Mouse (Mus musculus) splenic B cell, adult 2 months (primary cell): ENCODE data around the gene Troap.
A peak's percentile ranks its signal among the peaks of the same experiment; 100 is the strongest.
"Not testable (repeated sequence)": the region's sequence is repeated elsewhere in the genome, so short reads cannot be mapped to it uniquely, and the experiment has no call there.

ENCODE experiments used
- DNase-seq: peaks from one replicate; pipeline ENCODE4 v3.0.0-alpha.2; 2011; ENCODE audit warnings: low read depth, low spot score
- H3K27me3 ChIP-seq: 2 replicates; pipeline ENCODE4 v1.6.1; 2012; ENCODE audit warnings: mild to moderate bottlenecking, low read length, moderate library complexity, mixed read lengths; ENCODE audit not compliant: control insufficient read depth, poor library complexity, insufficient read depth, severe bottlenecking
- H3K36me3 ChIP-seq: 2 replicates; pipeline ENCODE4 v1.6.1; 2012; ENCODE audit warnings: mild to moderate bottlenecking, low read length, moderate library complexity, mixed read lengths; ENCODE audit not compliant: control insufficient read depth, poor library complexity, insufficient read depth, severe bottlenecking

Gene Troap

DNA sequence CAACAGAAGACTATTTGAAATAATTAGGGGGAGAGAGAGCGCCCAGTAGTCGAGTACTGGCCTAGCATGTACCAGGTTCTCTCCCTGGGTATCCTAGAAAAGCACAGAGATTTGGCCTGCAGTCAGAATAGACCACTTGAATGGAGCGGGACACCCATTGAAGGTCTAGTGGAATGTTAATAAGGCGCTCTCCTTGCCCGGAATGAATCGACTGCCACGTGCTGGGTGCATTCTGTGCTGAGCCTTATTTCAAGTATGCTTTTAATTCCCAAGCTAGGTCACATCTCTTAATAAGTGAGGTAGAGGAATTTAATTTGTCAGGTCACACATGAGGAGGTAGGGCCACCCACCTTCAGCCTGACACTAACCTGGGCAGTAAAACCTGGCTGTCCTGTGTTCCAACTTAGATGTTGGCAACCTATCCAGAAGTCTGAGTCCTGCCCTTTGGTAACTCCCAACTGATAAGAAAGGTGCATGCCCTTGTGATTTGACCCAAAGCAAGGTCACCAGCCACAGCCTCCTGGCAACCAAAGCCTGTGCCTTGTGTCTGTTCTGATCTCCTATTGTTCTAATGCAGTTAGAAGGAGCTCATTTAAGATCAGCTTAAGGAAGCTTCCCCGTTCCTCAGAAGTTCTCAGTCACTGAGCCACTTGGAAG lies 38.0 kb upstream of the Troap start:
- DNase-seq: no peak
- H3K36me3 ChIP-seq: peaks cover 8% of the 10 kb centered on the region
- H3K27me3 ChIP-seq: no peaks in the 10 kb centered on the region

DNA sequence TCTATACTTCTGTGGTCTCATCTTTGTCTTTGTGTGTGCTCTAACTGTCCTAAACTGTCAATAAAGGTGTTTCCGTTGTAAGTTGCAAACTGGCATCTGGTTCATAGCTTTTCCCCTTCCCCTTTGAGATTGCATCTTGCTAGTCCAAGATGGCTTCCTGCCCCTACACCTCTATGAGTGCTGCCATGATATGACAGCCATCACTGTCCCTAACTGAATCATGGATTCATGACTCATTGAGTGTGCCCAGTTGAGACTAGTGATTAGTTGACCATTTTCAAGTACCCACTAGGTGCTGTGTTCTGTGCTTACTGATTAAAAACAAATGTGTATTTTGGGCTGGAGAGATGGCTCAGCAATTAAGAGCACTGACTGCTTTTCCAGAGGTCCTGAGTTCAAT lies 36.4 kb upstream of the Troap start:
- H3K36me3 ChIP-seq: peaks cover 8% of the 10 kb centered on the region
- no peak for DNase-seq

DNA sequence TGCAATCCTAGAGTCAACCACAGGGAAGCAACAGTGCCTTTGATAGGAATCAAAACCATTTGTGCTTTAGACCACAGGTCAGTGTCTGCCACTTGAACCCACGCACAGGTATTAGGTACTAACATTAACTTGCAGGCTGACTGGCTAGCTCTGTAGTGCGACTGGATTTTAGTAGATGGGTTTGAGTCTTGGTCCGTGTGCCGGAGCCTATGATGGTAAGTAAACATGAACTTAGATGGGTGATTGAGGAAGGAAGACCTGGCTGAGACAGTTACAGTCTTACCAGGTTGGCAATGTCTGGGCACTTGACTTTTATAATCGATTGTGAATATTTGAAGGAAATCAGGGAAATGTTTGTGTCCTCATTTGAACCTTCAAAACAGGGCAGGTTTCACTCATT lies 35.6 kb upstream of the Troap start:
- DNase-seq: no peak
- peaks cover 8% of the 10 kb centered on the region for H3K36me3 ChIP-seq
- no peaks in the 10 kb centered on the region for H3K27me3 ChIP-seq

More for the DNA sequence above, 36.4 kb upstream of the Troap start:
- no peaks in the 10 kb centered on the region for H3K27me3 ChIP-seq

DNA sequence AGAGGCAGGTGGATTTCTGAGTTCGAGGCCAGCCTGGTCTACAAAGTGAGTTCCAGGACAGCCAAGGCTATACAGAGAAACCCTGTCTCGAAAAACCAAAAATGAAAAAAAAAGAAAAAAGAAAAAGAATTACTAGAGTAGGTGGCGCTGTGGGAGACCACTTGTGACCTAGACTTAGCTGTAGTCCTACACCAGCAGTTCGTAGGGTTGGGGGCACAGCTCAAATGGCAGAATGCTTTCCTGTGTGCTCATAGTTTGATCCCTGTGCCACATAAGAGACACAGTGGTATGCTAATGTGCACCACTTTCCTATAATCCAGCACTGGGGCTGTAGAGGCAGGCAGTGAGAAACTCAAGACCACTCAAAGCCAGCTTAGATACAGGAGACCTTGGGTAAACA lies 35.1 kb upstream of the Troap start:
- H3K27me3 ChIP-seq: no peaks in the 10 kb centered on the region
- no peak for DNase-seq

DNA sequence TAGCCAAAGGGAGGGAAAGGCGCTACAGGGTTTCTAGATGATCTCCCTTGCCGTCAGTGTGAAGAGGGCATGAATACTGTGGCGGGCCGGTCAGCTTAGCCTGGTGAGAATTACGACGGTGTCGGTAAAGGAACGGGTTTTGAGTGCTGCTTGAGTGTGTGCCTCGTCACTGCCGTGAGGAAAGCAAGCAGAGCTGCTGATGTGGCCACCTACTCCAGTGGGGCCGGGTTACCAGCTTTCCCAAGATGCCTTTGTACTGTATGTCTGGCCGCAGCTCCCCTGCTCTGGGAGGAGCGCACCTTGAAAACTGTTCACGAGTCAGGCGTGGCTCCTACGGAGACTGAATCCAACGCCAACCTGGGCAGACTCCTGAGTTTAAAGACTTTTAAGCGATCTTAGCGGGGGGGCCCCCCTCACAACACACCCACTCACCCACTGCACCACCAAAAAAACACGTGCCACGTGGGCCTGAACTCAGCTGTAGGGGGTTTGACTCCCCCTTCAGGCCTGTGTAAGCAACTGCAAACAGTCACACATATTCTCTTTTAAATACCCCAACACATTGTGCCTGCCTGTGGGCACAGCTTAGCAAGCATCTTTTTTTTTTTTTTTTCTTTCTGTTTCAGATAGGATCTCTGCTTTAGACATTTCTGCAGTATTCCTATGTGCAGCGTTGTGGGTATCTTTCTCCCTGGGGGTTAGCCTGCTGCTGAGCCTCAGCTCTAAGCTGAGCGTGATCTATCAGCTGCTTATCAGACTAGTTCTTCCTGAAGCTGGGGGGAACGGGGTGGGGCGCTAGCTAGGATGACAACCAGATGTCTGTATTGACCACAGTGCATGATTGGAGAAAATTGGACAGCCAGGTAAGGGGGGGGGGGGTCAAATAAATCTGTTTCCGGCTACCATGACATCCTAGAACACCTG lies 34.1 kb upstream of the Troap start:
- DNase-seq: peak; percentile 15
- no peaks in the 10 kb centered on the region for H3K27me3 ChIP-seq
- H3K36me3 ChIP-seq: peaks cover 5% of the 10 kb centered on the region; the same call in 1 of the 2 replicates

More for the DNA sequence above, 35.1 kb upstream of the Troap start:
- H3K36me3 ChIP-seq: peaks cover 8% of the 10 kb centered on the region

DNA sequence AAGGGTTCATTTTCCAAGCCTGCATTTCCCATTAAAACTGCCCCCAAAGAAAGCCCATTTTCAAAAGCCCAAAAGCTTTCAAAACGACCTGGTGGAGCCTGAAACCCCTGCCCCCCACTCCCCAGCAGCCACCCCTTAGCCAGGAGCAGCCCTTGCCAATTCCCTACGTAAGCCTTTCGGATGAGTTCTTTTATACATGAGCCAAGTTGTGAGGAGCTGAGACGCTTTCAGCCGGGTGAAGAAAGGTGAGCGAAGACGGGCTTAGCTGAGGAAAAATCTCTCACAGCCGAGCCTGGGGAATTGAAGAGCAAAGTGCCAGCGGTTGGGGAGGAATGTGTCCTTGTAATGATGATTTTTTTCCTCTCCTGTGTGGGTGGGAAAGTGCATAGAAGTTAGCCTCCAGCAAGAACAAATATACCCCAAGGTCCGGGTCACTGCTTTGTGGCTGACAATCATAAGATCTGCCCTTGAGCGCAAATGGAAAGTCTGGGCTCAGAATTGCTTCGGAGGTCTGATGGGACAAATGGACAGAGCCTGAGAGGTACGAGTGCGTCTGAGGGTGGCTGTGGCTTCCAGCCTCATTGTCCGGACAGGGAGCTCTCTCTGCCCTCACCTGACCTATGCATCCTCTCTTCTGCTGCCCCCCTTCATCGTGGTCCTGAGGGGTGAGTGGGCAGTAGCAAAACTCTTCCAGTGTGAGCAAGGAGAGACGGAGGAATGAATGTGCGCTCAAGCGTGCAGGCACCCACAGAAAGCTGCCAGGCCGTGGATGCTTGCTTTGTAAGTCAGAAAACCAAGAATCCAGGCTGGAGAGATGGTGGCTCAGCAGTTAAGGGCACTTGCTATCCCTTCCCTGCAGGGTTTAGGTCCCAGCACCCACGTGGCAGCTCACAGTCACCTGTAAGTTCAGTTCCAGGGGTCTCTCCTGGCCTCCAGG lies 33.2 kb upstream of the Troap start:
- 0 out of 2 replicates have a peak, but pooled peaks cover 1% of the 10 kb centered on the region for H3K36me3 ChIP-seq
- no peaks in the 10 kb centered on the region for H3K27me3 ChIP-seq
- no peak for DNase-seq

DNA sequence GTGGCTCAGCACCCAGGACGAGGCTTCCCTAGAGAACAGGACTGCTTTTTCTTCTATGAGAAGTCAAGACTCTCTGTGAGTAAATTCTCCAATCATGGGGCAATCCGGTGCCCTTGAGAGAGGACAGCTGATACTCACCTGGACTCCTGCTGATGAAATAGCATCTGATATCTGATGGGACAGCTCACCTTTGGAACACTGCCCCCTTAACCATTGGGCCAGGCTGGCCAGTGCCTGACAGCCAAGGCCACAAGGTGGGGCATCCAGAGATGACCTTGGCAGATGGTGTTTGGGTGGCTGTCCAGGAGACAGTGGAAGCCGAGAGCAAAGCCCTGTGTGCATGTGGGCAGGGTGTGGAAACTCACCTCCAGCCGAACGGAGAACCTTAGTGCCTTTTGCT lies 32.0 kb upstream of the Troap start:
- DNase-seq: no peak
- Histone ChIP-seq H3K36me3 (0 out of 2 replicates have a peak, but pooled peaks cover 1% of the 10 kb centered on the region), H3K27me3 (no peaks in the 10 kb centered on the region)

DNA sequence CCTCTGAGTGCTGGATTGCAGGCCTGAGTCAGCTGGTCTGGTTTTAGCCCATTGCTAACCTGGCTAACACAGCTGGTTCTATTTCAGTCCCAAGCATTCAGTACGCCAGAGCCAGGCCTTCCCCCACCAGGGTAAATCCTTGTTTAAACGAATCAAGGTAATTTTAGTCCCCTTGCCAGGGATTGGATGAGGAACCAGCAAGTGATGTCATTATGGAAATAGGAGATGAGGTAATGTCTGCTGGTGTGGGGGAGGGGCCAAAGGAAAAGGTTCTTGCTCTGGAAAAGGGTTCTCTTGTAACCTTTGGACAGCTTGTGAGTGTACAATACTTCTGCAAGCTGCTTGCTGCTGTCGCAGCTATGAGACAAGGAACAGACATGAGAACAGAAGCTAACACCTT lies 29.5 kb upstream of the Troap start:
- H3K27me3 ChIP-seq: no peaks in the 10 kb centered on the region
- no peak for DNase-seq
- no peaks in the 10 kb centered on the region for H3K36me3 ChIP-seq

DNA sequence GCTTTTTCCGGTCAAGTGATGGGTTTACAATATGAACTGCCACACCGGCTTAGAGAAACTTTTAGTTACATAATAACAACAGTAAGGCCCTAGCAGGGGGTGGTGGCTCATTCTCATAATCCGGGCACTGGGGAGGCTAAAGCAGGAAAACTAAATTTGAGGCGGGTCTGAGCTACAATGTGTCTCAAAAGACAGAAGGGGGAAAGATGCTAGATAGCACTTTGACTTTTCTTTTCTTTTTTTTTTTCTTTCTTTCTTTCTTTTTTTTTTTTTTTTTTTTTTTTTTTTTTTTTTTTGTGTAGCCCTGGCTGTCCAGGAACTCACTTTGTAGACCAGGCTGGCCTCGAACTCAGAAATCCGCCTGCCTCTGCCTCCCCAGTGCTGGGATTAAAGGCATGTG lies 28.6 kb upstream of the Troap start:
- not testable (repeated sequence) for H3K27me3 ChIP-seq, DNase-seq

DNA sequence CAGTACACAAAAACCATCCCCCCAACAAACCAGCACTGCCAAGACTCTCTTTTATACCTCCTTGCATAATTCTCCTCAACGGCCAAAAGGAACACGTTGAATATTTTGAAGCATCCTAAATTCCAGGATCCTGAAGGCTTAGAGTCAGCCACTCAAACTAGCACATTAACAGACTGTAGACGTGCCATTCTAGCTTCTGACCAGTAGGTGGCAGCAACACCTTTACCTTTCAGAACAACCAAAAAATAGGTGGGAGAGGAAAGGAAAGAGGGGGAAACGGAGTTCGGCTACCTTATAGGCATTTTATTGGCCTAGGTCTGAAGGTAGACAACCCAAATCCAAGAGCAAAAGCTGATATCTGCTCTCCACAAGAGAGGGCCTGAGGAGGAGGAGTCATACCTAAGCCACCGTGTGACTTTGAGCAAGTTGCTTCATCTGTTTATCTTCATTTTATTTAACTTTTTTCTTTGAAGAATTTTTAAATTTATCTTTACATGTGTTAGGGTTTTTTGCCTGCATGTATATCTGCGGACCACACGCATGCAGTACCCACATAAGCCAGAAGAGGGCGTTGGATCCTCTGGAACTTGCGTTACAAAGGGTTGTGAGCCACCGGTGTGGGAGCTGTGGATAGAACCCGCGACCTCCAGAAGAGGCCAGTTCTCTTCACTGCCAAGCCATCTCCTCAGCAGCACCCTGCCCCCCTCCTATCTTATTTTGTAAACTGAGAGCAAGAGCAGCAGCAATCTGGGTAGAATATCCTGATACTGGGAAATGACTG lies 24.7 kb upstream of the Troap start:
- H3K27me3 ChIP-seq: no peaks in the 10 kb centered on the region
- peak; percentile 79 for DNase-seq
- no peaks in the 10 kb centered on the region for H3K36me3 ChIP-seq

More for the DNA sequence above, 28.6 kb upstream of the Troap start:
- not testable (repeated sequence) for H3K36me3 ChIP-seq

DNA sequence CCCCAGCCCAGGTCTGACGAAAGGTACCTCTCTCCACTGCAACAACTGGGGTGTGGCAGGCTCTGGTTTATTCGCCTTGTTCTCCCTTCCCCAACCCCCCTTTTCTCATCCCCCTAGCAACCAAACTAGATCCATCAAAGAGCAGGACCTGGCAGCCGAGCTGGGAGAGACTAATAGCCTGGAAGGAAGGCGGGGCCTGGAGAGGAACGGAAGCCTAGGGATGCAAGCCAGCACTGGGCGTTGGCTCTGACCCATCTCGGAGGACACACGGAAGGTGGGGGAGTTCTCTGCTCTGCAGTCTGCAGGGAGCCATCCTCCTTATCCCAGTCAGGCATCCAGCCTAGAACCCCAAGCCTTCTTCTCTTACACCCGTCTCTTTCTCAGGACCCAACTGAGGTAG lies 21.0 kb upstream of the Troap start:
- DNase-seq: no peak
- Histone ChIP-seq H3K27me3 (no peaks in the 10 kb centered on the region), H3K36me3 (no peaks in the 10 kb centered on the region)

DNA sequence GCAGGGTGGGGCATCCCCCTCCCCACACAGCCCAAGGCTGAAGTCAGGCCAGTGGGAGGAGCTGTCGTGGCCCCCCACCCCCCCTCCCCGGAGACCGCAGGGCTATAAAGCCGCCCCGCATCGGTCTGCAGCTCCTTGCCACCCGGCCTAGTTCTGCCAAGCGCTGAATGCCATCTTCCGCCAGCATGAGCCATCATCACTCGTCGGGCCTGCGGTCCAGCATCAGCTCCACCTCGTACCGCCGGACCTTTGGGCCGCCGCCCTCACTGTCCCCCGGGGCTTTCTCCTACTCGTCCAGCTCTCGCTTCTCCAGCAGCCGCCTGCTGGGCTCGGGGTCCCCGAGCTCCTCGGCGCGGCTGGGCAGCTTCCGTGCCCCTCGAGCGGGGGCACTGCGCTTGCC lies 19.3 kb upstream of the Troap start, which contains the start of gene Prph:
Gene Prph, plus strand, starts transcription at position 135 of the 400 bp plus-strand sequence.
- no peaks in the 10 kb centered on the region for H3K27me3 ChIP-seq
- H3K36me3 ChIP-seq: no peaks in the 10 kb centered on the region
- no peak for DNase-seq

DNA sequence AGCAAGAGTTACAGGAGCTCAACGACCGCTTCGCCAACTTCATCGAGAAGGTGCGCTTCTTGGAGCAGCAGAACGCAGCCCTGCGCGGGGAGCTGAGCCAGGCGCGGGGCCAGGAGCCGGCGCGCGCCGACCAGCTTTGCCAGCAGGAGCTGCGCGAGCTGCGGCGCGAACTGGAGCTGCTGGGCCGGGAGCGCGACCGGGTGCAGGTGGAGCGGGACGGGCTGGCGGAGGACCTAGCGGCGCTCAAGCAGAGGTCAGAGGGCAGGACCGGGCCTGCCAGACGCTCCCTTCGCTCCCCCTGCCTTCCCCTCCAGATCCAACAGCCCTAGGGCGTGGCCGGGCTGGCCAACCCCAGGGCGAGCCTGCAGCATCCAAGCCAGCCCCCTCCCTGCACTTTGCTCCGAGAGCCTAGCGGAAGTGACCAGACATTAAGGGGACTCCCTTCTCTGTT lies 18.8 kb upstream of the Troap start:
- no peak for DNase-seq
- Histone ChIP-seq H3K27me3 (no peaks in the 10 kb centered on the region), H3K36me3 (no peaks in the 10 kb centered on the region)

DNA sequence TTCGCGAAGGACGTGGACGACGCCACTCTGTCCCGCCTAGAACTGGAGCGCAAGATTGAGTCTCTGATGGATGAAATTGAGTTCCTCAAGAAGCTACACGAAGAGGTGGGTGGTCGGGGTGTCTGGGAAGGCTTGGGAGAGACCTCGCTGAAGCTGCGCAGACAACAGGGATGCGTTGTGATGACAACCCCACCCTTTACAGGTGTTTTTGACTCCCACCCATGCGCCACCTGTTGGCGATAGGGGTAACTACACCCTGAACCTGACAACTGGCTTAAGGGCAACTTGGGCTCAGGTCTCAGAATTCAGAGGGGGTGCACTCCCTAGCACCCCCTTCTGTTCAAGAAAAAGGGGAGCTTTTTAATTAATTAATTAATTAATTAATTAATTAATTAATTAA lies 18.0 kb upstream of the Troap start:
- no peaks in the 10 kb centered on the region for H3K27me3 ChIP-seq
- DNase-seq: peak; percentile 72
- no peaks in the 10 kb centered on the region for H3K36me3 ChIP-seq
